ENCODE assay signal across 27 mouse cellular contexts in genomic region chr11:70911920-70912319, GRCm38 (mm10). TPM values are rescaled to one million over a fixed set of nuclear protein-coding genes. Genes with fewer than 3 reads are reported as not detected.
DNase-seq lines count a peak whose midpoint lies in the region; ATAC-seq and TF ChIP-seq lines count a peak whose summit lies in the region.
"Had no signal": no experiment of that assay in that cellular context is flagged by ENCODE, and none has a peak within 500 bp of the region (broad histone marks: within the 10 kb centered on the region; RNA-seq: fewer than 3 reads in every experiment).

No protein-coding gene starts in this region.

- in situ Hi-C loops in CH12.LX (cut with MboI; ENCODE audit: low pct_ligation_motif_present, low pct_unique_long_range_greater_than_20kb, low sequenced_read_pairs): no loop called here

- H3K9me3 ChIP-seq in CH12.LX (replicated peaks; ENCODE audit: low read length): peaks cover 2% of the 10 kb centered on the region
- H3K9me3 ChIP-seq in forebrain, embryonic 14.5 days (replicated peaks; ENCODE audit: control insufficient read depth, low read length): no peaks in the 10 kb centered on the region
- H3K9me3 ChIP-seq in hindbrain, postnatal 0 days (ENCODE audit: low read length): no peaks in the 10 kb centered on the region
- H3K9me3 ChIP-seq in hindbrain, embryonic 11.5 days (ENCODE audit: control insufficient read depth, low read length): no peaks in the 10 kb centered on the region
- H3K9me3 ChIP-seq in liver, embryonic 12.5 days (replicated peaks): no peaks in the 10 kb centered on the region
- H3K9me3 ChIP-seq: embryonic facial prominence, embryonic 13.5 days; embryonic facial prominence, embryonic 15.5 days; forebrain, embryonic 10.5 days; forebrain, embryonic 12.5 days; forebrain, embryonic 15.5 days had no signal

- WGBS in macrophage (ENCODE audit: missing documents): 91% methylated on average over 1 of the region's 1 CpGs
- WGBS in forebrain, embryonic 14.5 days: 93% methylated on average over 1 of the region's 1 CpGs
- WGBS in hindbrain, postnatal 0 days: 89% methylated on average over 1 of the region's 1 CpGs
- WGBS in hindbrain, embryonic 11.5 days: 100% methylated on average over 1 of the region's 1 CpGs
- WGBS in liver, embryonic 12.5 days (ENCODE audit: insufficient replicate concordance): 84% methylated on average over 1 of the region's 1 CpGs

- H3K79me2 ChIP-seq in CH12.LX (replicated peaks; ENCODE audit: control insufficient read depth, extremely low read depth, insufficient read depth, poor library complexity, severe bottlenecking): no peaks in the 10 kb centered on the region
- H3K79me2 ChIP-seq in macrophage (ENCODE audit: inconsistent target): peaks cover 13% of the 10 kb centered on the region; the same call in 1 of the 2 replicates

- H3K36me3 ChIP-seq in CH12.LX (replicated peaks in 1 of 2; ENCODE audit: control insufficient read depth in 1 of 2, insufficient read depth in 1 of 2, low read length in 1 of 2) (peaks cover 19 to 58% of the 10 kb centered on the region in 2 experiments), macrophage (ENCODE audit: inconsistent target) (peaks cover 35% of the 10 kb centered on the region)
- peaks cover 34% of the 10 kb centered on the region for H3K36me3 ChIP-seq in forebrain, embryonic 14.5 days (ENCODE audit: control insufficient read depth, insufficient read depth, low read length)
- peaks cover 21% of the 10 kb centered on the region for H3K36me3 ChIP-seq in hindbrain, postnatal 0 days (ENCODE audit: insufficient read depth, low read length)
- 0 out of 2 replicates have a peak, but pooled peaks cover 3% of the 10 kb centered on the region for H3K36me3 ChIP-seq in hindbrain, embryonic 11.5 days (ENCODE audit: control insufficient read depth, insufficient read depth, low read length)
- peaks cover 64% of the 10 kb centered on the region for H3K36me3 ChIP-seq in liver, embryonic 12.5 days

- H3K9ac ChIP-seq in CH12.LX (ENCODE audit: insufficient read depth, low read depth): peak overlapping the region; percentile 38
- no peak overlapping the region for H3K9ac ChIP-seq in forebrain, embryonic 14.5 days (ENCODE audit: low read length)
- H3K9ac ChIP-seq in hindbrain, postnatal 0 days (replicated peaks; ENCODE audit: low read length): no peak overlapping the region
- no peak overlapping the region for H3K9ac ChIP-seq in hindbrain, embryonic 11.5 days (ENCODE audit: low read depth, low read length)
- no peak overlapping the region for H3K9ac ChIP-seq in liver, embryonic 12.5 days
- H3K9ac ChIP-seq: embryonic facial prominence, embryonic 13.5 days; embryonic facial prominence, embryonic 15.5 days; forebrain, embryonic 12.5 days; forebrain, embryonic 15.5 days; forebrain, postnatal 0 days had no signal

- DNase-seq in CH12.LX (ENCODE audit: extremely low read depth): no peak
- DNase-seq in MN1 (ENCODE audit: low spot score): peak; percentile 8
- DNase-seq in forebrain, embryonic 14.5 days (ENCODE audit: low spot score): no peak
- DNase-seq in hindbrain, postnatal 0 days (ENCODE audit: low spot score): no peak
- no peak for DNase-seq in hindbrain, embryonic 11.5 days (ENCODE audit: low spot score)
- DNase-seq: adrenal gland, adult 8-10 months; adrenal gland, postnatal 14 days; B cell, adult 2 months; cerebellum, adult 11 months; cerebellum, adult 18-20 months; cerebellum, adult 8-10 months; cerebellum, adult 9-11 months; cerebellum, postnatal 14 days; cerebellum, postnatal 36 days; embryo, embryonic 11 days; forebrain, postnatal 0 days had no signal

- no peak for TF ChIP-seq EP300 in CH12.LX (IDR thresholded peaks at IDR 0.05; ENCODE audit: low read length)

- no peak for TF ChIP-seq POLR2A in CH12.LX (IDR thresholded peaks at IDR 0.05; ENCODE audit: low read depth, low read length)

- no peak for TF ChIP-seq RAD21 in CH12.LX (IDR thresholded peaks at IDR 0.05; ENCODE audit: low read depth, low read length)

- H3K27ac ChIP-seq in CH12.LX (ENCODE audit: insufficient read depth, low read depth): no peak overlapping the region
- H3K27ac ChIP-seq in macrophage: peak overlapping the region; percentile 10; the same call in 1 of the 2 replicates
- no peak overlapping the region for H3K27ac ChIP-seq in forebrain, embryonic 14.5 days (ENCODE audit: low read depth, low read length)
- no peak overlapping the region for H3K27ac ChIP-seq in hindbrain, postnatal 0 days
- no peak overlapping the region for H3K27ac ChIP-seq in hindbrain, embryonic 11.5 days (ENCODE audit: low read depth, low read length)
- no peak overlapping the region for H3K27ac ChIP-seq in liver, embryonic 12.5 days
- H3K27ac ChIP-seq: embryonic facial prominence, embryonic 13.5 days; embryonic facial prominence, embryonic 15.5 days; forebrain, embryonic 10.5 days; forebrain, embryonic 12.5 days; forebrain, embryonic 15.5 days had no signal

- no peak for TF ChIP-seq CTCF in CH12.LX (conservative IDR thresholded peaks at IDR 0.05 in 1 of 2, IDR thresholded peaks at IDR 0.05 in 1 of 2; ENCODE audit: low read depth in 2 of 2, low read length in 2 of 2)
- no peak for TF ChIP-seq CTCF in hindbrain, postnatal 0 days (IDR thresholded peaks at IDR 0.05; ENCODE audit: low read depth)

- no peak for ATAC-seq in forebrain, embryonic 14.5 days
- no peak for ATAC-seq in hindbrain, postnatal 0 days
- no peak for ATAC-seq in hindbrain, embryonic 11.5 days (ENCODE audit: low FRiP score)
- ATAC-seq in liver, embryonic 12.5 days: no peak
- ATAC-seq: activated CD4-positive, CD25-positive, alpha-beta regulatory T cell, adult 4 months; CD4-positive, CD25-positive, alpha-beta regulatory T cell, adult 4 months; forebrain, embryonic 15.5 days; forebrain, postnatal 0 days; Patski had no signal

- dilution Hi-C loops in CH12.LX (cut with MboI; ENCODE audit: extremely low pct_ligation_motif_present, extremely low pct_unique_long_range_greater_than_20kb, low sequenced_read_pairs): no loop called here

- H3K4me3 ChIP-seq in CH12.LX (replicated peaks in 1 of 3; ENCODE audit: low read depth in 2 of 3, low read length in 2 of 3, poor library complexity in 1 of 3) (no peak overlapping the region), macrophage (ENCODE audit: inconsistent target) (no peak overlapping the region)
- no peak overlapping the region for H3K4me3 ChIP-seq in forebrain, embryonic 14.5 days (ENCODE audit: low read depth, low read length)
- no peak overlapping the region for H3K4me3 ChIP-seq in hindbrain, postnatal 0 days (ENCODE audit: low read length)
- no peak overlapping the region for H3K4me3 ChIP-seq in hindbrain, embryonic 11.5 days (ENCODE audit: low read depth, low read length)
- H3K4me3 ChIP-seq in liver, embryonic 12.5 days: no peak overlapping the region
- H3K4me3 ChIP-seq: embryonic facial prominence, embryonic 13.5 days; embryonic facial prominence, embryonic 15.5 days; erythroblast, embryonic 14.5 days; forebrain, embryonic 10.5 days; forebrain, embryonic 12.5 days; forebrain, embryonic 15.5 days had no signal

- no peaks in the 10 kb centered on the region for H3K27me3 ChIP-seq in CH12.LX (replicated peaks)
- no peaks in the 10 kb centered on the region for H3K27me3 ChIP-seq in forebrain, embryonic 14.5 days (replicated peaks; ENCODE audit: control insufficient read depth, insufficient read depth, low read length)
- no peaks in the 10 kb centered on the region for H3K27me3 ChIP-seq in hindbrain, postnatal 0 days (ENCODE audit: insufficient read depth, low read length)
- H3K27me3 ChIP-seq in hindbrain, embryonic 11.5 days (ENCODE audit: control insufficient read depth, insufficient read depth, low read length): no peaks in the 10 kb centered on the region
- no peaks in the 10 kb centered on the region for H3K27me3 ChIP-seq in liver, embryonic 12.5 days (replicated peaks)
- H3K27me3 ChIP-seq: embryonic facial prominence, embryonic 13.5 days; embryonic facial prominence, embryonic 15.5 days; forebrain, embryonic 12.5 days; forebrain, embryonic 15.5 days; Patski had no signal

- peaks cover 6 to 36% of the 10 kb centered on the region in 2 experiments for H3K4me1 ChIP-seq in CH12.LX (ENCODE audit: control insufficient read depth in 1 of 2, insufficient read depth in 2 of 2)
- H3K4me1 ChIP-seq in forebrain, embryonic 14.5 days (ENCODE audit: control insufficient read depth, insufficient read depth, low read length): no peaks in the 10 kb centered on the region
- H3K4me1 ChIP-seq in hindbrain, postnatal 0 days (ENCODE audit: insufficient read depth, low read length): no peaks in the 10 kb centered on the region
- H3K4me1 ChIP-seq in hindbrain, embryonic 11.5 days (replicated peaks; ENCODE audit: control insufficient read depth, insufficient read depth, low read length): no peaks in the 10 kb centered on the region
- H3K4me1 ChIP-seq in liver, embryonic 12.5 days: no peaks in the 10 kb centered on the region
- H3K4me1 ChIP-seq: embryonic facial prominence, embryonic 13.5 days; embryonic facial prominence, embryonic 15.5 days; forebrain, embryonic 10.5 days; forebrain, embryonic 12.5 days; forebrain, embryonic 15.5 days had no signal

- no peak overlapping the region for H3K4me2 ChIP-seq in CH12.LX (ENCODE audit: insufficient read depth, low read depth, poor library complexity, severe bottlenecking)
- H3K4me2 ChIP-seq in forebrain, embryonic 14.5 days (ENCODE audit: low read length): no peak overlapping the region
- H3K4me2 ChIP-seq in hindbrain, postnatal 0 days (ENCODE audit: low read depth, low read length): no peak overlapping the region
- H3K4me2 ChIP-seq in hindbrain, embryonic 11.5 days (replicated peaks; ENCODE audit: low read depth, low read length): no peak overlapping the region
- no peak overlapping the region for H3K4me2 ChIP-seq in liver, embryonic 12.5 days
- H3K4me2 ChIP-seq: embryonic facial prominence, embryonic 13.5 days; embryonic facial prominence, embryonic 15.5 days; forebrain, embryonic 12.5 days; forebrain, embryonic 15.5 days had no signal

RNA-seq across cellular contexts. Expression of gene Nup88, which starts 57.9 kb away (rescaled TPM):
- total RNA-seq in CH12.LX (2012; rRNA removed): 125 and 132 TPM in 2 replicates
- 208 and 220 TPM in 2 replicates for total RNA-seq in CH12.LX (2014; rRNA removed)
- 171 and 193 TPM in 2 replicates for polyA plus RNA-seq in CH12.LX (2012; ENCODE audit: insufficient read length, low read depth)
- total RNA-seq in macrophage (2018; cell fraction: chromatin; rRNA removed): 100 to 1,000 TPM in 14 of 26 experiments, 10 to 100 TPM in 12; 42.3 to 191 (median 124) TPM
- 10 to 100 TPM; 26.2 to 51.1 (median 42.2) TPM for total RNA-seq in macrophage (2018; cell fraction: cytosol; rRNA removed)
- 100 to 1,000 TPM in 5 of 26 experiments, 10 to 100 TPM in 21; 34.0 to 139 (median 72.5) TPM for total RNA-seq in macrophage (2018; cell fraction: nucleus; rRNA removed)
- polyA plus RNA-seq in macrophage (2018): 50.2 to 90.1 TPM (median 51.7 TPM) in 3 replicates
- polyA plus RNA-seq in forebrain, embryonic 14.5 days (2014; fragmentation: Nextera tagmentation; extraction: Ambion mirVana): 156 and 160 TPM in 2 replicates
- 63.9 and 64.0 TPM in 2 replicates for total RNA-seq in hindbrain, postnatal 0 days (2014; rRNA removed)
- polyA plus RNA-seq in hindbrain, postnatal 0 days (2015; fragmentation: Nextera tagmentation; extraction: Ambion mirVana): 97.0 and 99.8 TPM in 2 replicates
- 169 and 172 TPM in 2 replicates for polyA plus RNA-seq in hindbrain, embryonic 11.5 days (2014; fragmentation: Nextera tagmentation; extraction: Ambion mirVana)
- 81.9 and 87.2 TPM in 2 replicates for polyA plus RNA-seq in liver, embryonic 12.5 days (2016; fragmentation: Nextera tagmentation; extraction: Ambion mirVana)

RNA-seq across cellular contexts. Expression of gene Rpain, which starts 58.1 kb away (rescaled TPM):
- total RNA-seq in CH12.LX (2012; rRNA removed): 72.7 and 80.6 TPM in 2 replicates
- 64.6 and 69.8 TPM in 2 replicates for total RNA-seq in CH12.LX (2014; rRNA removed)
- 50.0 and 54.1 TPM in 2 replicates for polyA plus RNA-seq in CH12.LX (2012; ENCODE audit: insufficient read length, low read depth)
- 100 to 1,000 TPM in 10 of 26 experiments, 10 to 100 TPM in 16; 28.9 to 172 (median 83.1) TPM for total RNA-seq in macrophage (2018; cell fraction: chromatin; rRNA removed)
- total RNA-seq in macrophage (2018; cell fraction: cytosol; rRNA removed): 10 to 100 TPM; 12.5 to 39.6 (median 23.4) TPM
- 100 to 1,000 TPM in 7 of 26 experiments, 10 to 100 TPM in 19; 24.5 to 150 (median 75.3) TPM for total RNA-seq in macrophage (2018; cell fraction: nucleus; rRNA removed)
- 23.6 to 62.8 TPM (median 32.4 TPM) in 3 replicates for polyA plus RNA-seq in macrophage (2018)
- polyA plus RNA-seq in forebrain, embryonic 14.5 days (2014; fragmentation: Nextera tagmentation; extraction: Ambion mirVana): 81.1 and 83.8 TPM in 2 replicates
- total RNA-seq in hindbrain, postnatal 0 days (2014; rRNA removed): 17.7 and 47.2 TPM in 2 replicates
- 65.8 and 66.7 TPM in 2 replicates for polyA plus RNA-seq in hindbrain, postnatal 0 days (2015; fragmentation: Nextera tagmentation; extraction: Ambion mirVana)
- 73.8 and 77.4 TPM in 2 replicates for polyA plus RNA-seq in hindbrain, embryonic 11.5 days (2014; fragmentation: Nextera tagmentation; extraction: Ambion mirVana)
- 104 and 105 TPM in 2 replicates for polyA plus RNA-seq in liver, embryonic 12.5 days (2016; fragmentation: Nextera tagmentation; extraction: Ambion mirVana)
